Mouse (Mus musculus): ENCODE data around the gene Spg11. TPM values are rescaled to one million over a fixed set of nuclear protein-coding genes. Genes with fewer than 3 reads are reported as not detected.

Spg11 gene
- 9.7 and 9.8 TPM in 2 replicates for polyA plus RNA-seq (2012; rRNA removed)

- peak; percentile 92 for TF ChIP-seq POLR2A (IDR thresholded peaks at IDR 0.05; ENCODE audit: extremely low read depth, insufficient read depth, low read length)
- TF ChIP-seq CTCF (IDR thresholded peaks at IDR 0.05; ENCODE audit: extremely low read depth, insufficient read depth, low read length): no peak
- peaks cover 5% of the 10 kb centered on the region for H3K4me1 ChIP-seq (ENCODE audit: control insufficient read depth, insufficient read depth, low read length)
- peak within 1 kb of the TSS; percentile 63 for H3K4me3 ChIP-seq (ENCODE audit: insufficient read depth, low read length)
- peak within 1 kb of the TSS; percentile 70 for H3K27ac ChIP-seq (ENCODE audit: insufficient read depth, low read length)
Observed at GRCm38 (mm10) chr2:122117961-122118958, at the start of gene Spg11. Gene Spg11 (minus strand): TSS chr2:122118386.

GRCm38 (mm10) chr2:122164293-122164692 is 46.1 kb upstream of the Spg11 start:
- TF ChIP-seq CTCF (IDR thresholded peaks at IDR 0.05; ENCODE audit: extremely low read depth, insufficient read depth, low read length): no peak
- TF ChIP-seq POLR2A (IDR thresholded peaks at IDR 0.05; ENCODE audit: extremely low read depth, insufficient read depth, low read length): no peak
- Histone ChIP-seq H3K27ac (ENCODE audit: insufficient read depth, low read length) (0 out of 2 replicates have a peak overlapping the region, but pooled peaks have one; percentile 7), H3K4me1 (ENCODE audit: control insufficient read depth, insufficient read depth, low read length) (no peaks in the 10 kb centered on the region; the same call in 1 of the 2 replicates), H3K4me3 (ENCODE audit: insufficient read depth, low read length) (no peak overlapping the region)

GRCm38 (mm10) chr2:122163430-122164195 is 45.4 kb upstream of the Spg11 start:
- Histone ChIP-seq H3K4me3 (ENCODE audit: insufficient read depth, low read length) (no peak overlapping the region), H3K4me1 (ENCODE audit: control insufficient read depth, insufficient read depth, low read length) (no peaks in the 10 kb centered on the region; the same call in 1 of the 2 replicates), H3K27ac (ENCODE audit: insufficient read depth, low read length) (no peak overlapping the region)
- TF ChIP-seq CTCF (IDR thresholded peaks at IDR 0.05; ENCODE audit: extremely low read depth, insufficient read depth, low read length) (no peak), POLR2A (IDR thresholded peaks at IDR 0.05; ENCODE audit: extremely low read depth, insufficient read depth, low read length) (no peak)

GRCm38 (mm10) chr2:122162529-122162928 is 44.3 kb upstream of the Spg11 start:
- Histone ChIP-seq H3K4me3 (ENCODE audit: insufficient read depth, low read length) (no peak overlapping the region), H3K27ac (ENCODE audit: insufficient read depth, low read length) (no peak overlapping the region), H3K4me1 (ENCODE audit: control insufficient read depth, insufficient read depth, low read length) (peaks cover 2% of the 10 kb centered on the region; the same call in 1 of the 2 replicates)
- TF ChIP-seq POLR2A (IDR thresholded peaks at IDR 0.05; ENCODE audit: extremely low read depth, insufficient read depth, low read length) (no peak), CTCF (IDR thresholded peaks at IDR 0.05; ENCODE audit: extremely low read depth, insufficient read depth, low read length) (no peak)

- H3K4me3 ChIP-seq (ENCODE audit: insufficient read depth, low read length): no peak overlapping the region
- no peak overlapping the region for H3K27ac ChIP-seq (ENCODE audit: insufficient read depth, low read length)
- TF ChIP-seq POLR2A (IDR thresholded peaks at IDR 0.05; ENCODE audit: extremely low read depth, insufficient read depth, low read length) (no peak), CTCF (IDR thresholded peaks at IDR 0.05; ENCODE audit: extremely low read depth, insufficient read depth, low read length) (no peak)
- peaks cover 2% of the 10 kb centered on the region; the same call in 1 of the 2 replicates for H3K4me1 ChIP-seq (ENCODE audit: control insufficient read depth, insufficient read depth, low read length)
Observed at GRCm38 (mm10) chr2:122161542-122161941, 43.4 kb upstream of the Spg11 start.

- Histone ChIP-seq H3K4me3 (ENCODE audit: insufficient read depth, low read length) (no peak within 1 kb of the TSS), H3K4me1 (ENCODE audit: control insufficient read depth, insufficient read depth, low read length) (peaks cover 2% of the 10 kb centered on the region; the same call in 1 of the 2 replicates), H3K27ac (ENCODE audit: insufficient read depth, low read length) (no peak within 1 kb of the TSS)
- peak; percentile 71 for TF ChIP-seq CTCF (IDR thresholded peaks at IDR 0.05; ENCODE audit: extremely low read depth, insufficient read depth, low read length)
- TF ChIP-seq POLR2A (IDR thresholded peaks at IDR 0.05; ENCODE audit: extremely low read depth, insufficient read depth, low read length): no peak
Observed at GRCm38 (mm10) chr2:122160680-122161079, 42.5 kb upstream of the Spg11 start, which contains the start of gene Trim69. Gene Trim69 (plus strand): TSS chr2:122160700.

- Histone ChIP-seq H3K4me1 (ENCODE audit: control insufficient read depth, insufficient read depth, low read length) (peaks cover 2% of the 10 kb centered on the region; the same call in 1 of the 2 replicates), H3K4me3 (ENCODE audit: insufficient read depth, low read length) (no peak overlapping the region), H3K27ac (ENCODE audit: insufficient read depth, low read length) (no peak overlapping the region)
- TF ChIP-seq POLR2A (IDR thresholded peaks at IDR 0.05; ENCODE audit: extremely low read depth, insufficient read depth, low read length) (no peak), CTCF (IDR thresholded peaks at IDR 0.05; ENCODE audit: extremely low read depth, insufficient read depth, low read length) (no peak)
Observed at GRCm38 (mm10) chr2:122159667-122160066, 41.5 kb upstream of the Spg11 start.

GRCm38 (mm10) chr2:122158362-122158802 is 40.2 kb upstream of the Spg11 start:
- Histone ChIP-seq H3K4me1 (ENCODE audit: control insufficient read depth, insufficient read depth, low read length) (peaks cover 2% of the 10 kb centered on the region; the same call in 1 of the 2 replicates), H3K27ac (ENCODE audit: insufficient read depth, low read length) (no peak overlapping the region), H3K4me3 (ENCODE audit: insufficient read depth, low read length) (no peak overlapping the region)
- TF ChIP-seq CTCF (IDR thresholded peaks at IDR 0.05; ENCODE audit: extremely low read depth, insufficient read depth, low read length): no peak
- TF ChIP-seq POLR2A (IDR thresholded peaks at IDR 0.05; ENCODE audit: extremely low read depth, insufficient read depth, low read length): no peak

- TF ChIP-seq POLR2A (IDR thresholded peaks at IDR 0.05; ENCODE audit: extremely low read depth, insufficient read depth, low read length): no peak
- no peak for TF ChIP-seq CTCF (IDR thresholded peaks at IDR 0.05; ENCODE audit: extremely low read depth, insufficient read depth, low read length)
- H3K4me3 ChIP-seq (ENCODE audit: insufficient read depth, low read length): no peak overlapping the region
- peaks cover 2% of the 10 kb centered on the region; the same call in 1 of the 2 replicates for H3K4me1 ChIP-seq (ENCODE audit: control insufficient read depth, insufficient read depth, low read length)
- no peak overlapping the region for H3K27ac ChIP-seq (ENCODE audit: insufficient read depth, low read length)
Observed at GRCm38 (mm10) chr2:122157561-122157960, 39.4 kb upstream of the Spg11 start.

All from cortical plate, adult 2 months (tissue).